Mouse (Mus musculus): ENCODE measurements around the gene Tcirg1. TPM values are rescaled to one million over a fixed set of nuclear protein-coding genes. Genes with fewer than 3 reads are reported as not detected.

The Tcirg1 gene
- polyA plus RNA-seq, 1 experiment = not detected

DNA sequence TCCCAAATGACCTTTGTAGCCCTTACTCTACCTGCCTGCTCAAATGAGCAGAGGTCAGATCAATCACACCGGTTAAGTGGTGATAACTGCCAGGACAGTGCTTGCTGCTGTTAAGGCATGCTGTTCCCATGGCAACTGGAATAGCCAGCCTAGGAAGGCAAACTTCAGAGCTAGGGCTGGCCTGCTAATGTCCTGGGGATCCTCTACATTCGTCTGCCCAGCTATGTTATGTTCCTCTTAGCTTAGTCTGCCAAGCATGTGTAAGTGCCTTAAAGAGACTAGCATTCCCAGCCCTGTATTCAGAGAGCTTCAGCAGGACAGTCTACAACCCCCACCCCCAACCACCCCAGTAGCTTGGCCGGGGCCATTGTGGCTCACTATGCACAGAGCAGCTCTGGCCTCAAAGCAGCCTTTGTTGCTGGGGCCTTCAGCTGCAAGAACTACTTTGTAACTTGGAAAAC is 11.7 kb downstream of the Tcirg1 start:
- TF ChIP-seq POLR2A (IDR thresholded peaks at IDR 0.05; ENCODE audit: insufficient read depth, low read depth, low read length) (no peak), CTCF (IDR thresholded peaks at IDR 0.05; ENCODE audit: insufficient read depth, low read depth, low read length) (no peak)
- 20% methylated on average over 3 of the region's 3 CpGs for WGBS
- Histone ChIP-seq H3K4me3 (ENCODE audit: insufficient read depth, low read depth, low read length) (no peak overlapping the region), H3K4me1 (ENCODE audit: control insufficient read depth, insufficient read depth, low read length) (0 out of 2 replicates have a peak, but pooled peaks cover 3% of the 10 kb centered on the region), H3K27ac (ENCODE audit: insufficient read depth, low read depth, low read length) (0 out of 2 replicates have a peak overlapping the region, but pooled peaks have one; percentile 3)

DNA sequence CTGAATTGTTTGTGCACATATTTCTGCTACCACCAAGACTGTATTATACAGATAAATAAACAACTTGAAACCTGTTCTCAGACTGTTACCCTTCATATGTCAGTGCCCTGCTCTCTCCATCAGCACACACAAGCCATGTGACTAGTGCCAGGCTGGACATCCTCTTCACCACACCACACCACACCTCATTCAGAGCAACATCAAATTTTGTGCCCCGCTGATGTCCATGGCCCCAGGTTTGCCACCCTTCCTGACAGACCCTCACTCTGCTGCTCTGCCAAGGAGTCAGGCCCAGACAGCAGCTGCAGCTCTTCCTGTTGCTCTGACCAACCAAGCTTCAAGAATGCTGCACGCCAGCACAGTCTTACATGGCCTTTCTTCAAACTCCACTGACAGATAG is 12.6 kb downstream of the Tcirg1 start:
- no peak overlapping the region for H3K27ac ChIP-seq (ENCODE audit: insufficient read depth, low read depth, low read length)
- no peak for TF ChIP-seq POLR2A (IDR thresholded peaks at IDR 0.05; ENCODE audit: insufficient read depth, low read depth, low read length)
- TF ChIP-seq CTCF (IDR thresholded peaks at IDR 0.05; ENCODE audit: insufficient read depth, low read depth, low read length) = no peak
- H3K4me1 ChIP-seq (ENCODE audit: control insufficient read depth, insufficient read depth, low read length) = 0 out of 2 replicates have a peak, but pooled peaks cover 3% of the 10 kb centered on the region
- WGBS = 87% methylated on average over 2 of the region's 2 CpGs
- H3K4me3 ChIP-seq (ENCODE audit: insufficient read depth, low read depth, low read length) = no peak overlapping the region

DNA sequence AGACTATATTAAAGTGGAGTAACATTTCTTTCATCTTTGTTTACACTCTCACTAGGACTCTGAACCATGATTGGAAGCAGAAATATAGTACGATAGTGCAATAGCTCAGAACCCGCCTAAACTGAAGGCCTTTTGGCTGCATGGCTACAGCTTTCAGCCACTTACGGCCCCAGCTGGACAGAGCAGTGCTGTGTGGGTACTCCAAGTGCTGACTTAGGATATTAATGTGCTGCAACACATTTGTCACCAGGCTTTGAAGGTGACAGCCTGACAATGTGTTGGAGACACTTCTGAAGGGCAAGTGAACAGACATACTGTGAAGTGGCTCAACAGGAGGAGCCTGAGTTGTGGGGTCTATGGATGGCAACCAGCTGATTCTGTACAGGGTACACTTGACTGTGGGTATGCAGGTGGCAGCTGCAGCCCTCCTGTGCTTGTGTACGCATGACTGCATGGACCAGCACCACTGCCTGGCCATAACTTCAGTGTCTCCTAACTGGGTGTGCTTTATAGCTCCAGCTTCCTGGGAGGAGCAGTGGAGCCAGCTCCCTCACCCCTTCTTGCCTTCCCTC is 13.3 kb downstream of the Tcirg1 start:
- H3K4me1 ChIP-seq (ENCODE audit: control insufficient read depth, insufficient read depth, low read length) = 0 out of 2 replicates have a peak, but pooled peaks cover 3% of the 10 kb centered on the region
- 90% methylated on average over 4 of the region's 4 CpGs for WGBS
- no peak overlapping the region for H3K27ac ChIP-seq (ENCODE audit: insufficient read depth, low read depth, low read length)
- H3K4me3 ChIP-seq (ENCODE audit: insufficient read depth, low read depth, low read length) = no peak overlapping the region
- TF ChIP-seq CTCF (IDR thresholded peaks at IDR 0.05; ENCODE audit: insufficient read depth, low read depth, low read length) (no peak), POLR2A (IDR thresholded peaks at IDR 0.05; ENCODE audit: insufficient read depth, low read depth, low read length) (no peak)

DNA sequence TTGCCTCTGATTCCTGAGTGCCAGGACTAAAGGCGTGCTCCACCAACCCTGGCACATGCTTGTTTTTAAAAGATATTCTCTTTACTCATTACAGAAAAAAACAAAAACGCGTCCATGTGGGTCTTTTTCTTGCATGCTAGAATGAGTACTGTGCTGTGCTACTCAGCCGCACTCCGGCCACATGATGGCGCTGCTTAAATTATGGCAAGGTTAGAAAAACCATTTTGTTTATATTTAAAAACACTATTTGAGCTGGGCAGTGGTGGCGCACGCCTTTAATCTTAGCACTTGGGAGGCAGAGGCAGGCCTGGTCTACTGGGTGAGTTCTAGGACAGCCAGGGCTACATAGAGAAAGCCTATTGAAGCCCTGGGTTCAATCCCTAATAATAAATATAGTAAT is 16.8 kb downstream of the Tcirg1 start:
- H3K4me3 ChIP-seq (ENCODE audit: insufficient read depth, low read depth, low read length) = no peak overlapping the region
- H3K4me1 ChIP-seq (ENCODE audit: control insufficient read depth, insufficient read depth, low read length) = no peaks in the 10 kb centered on the region
- 74% methylated on average over 8 of the region's 8 CpGs for WGBS
- no peak overlapping the region for H3K27ac ChIP-seq (ENCODE audit: insufficient read depth, low read depth, low read length)
- TF ChIP-seq CTCF (IDR thresholded peaks at IDR 0.05; ENCODE audit: insufficient read depth, low read depth, low read length) (no peak), POLR2A (IDR thresholded peaks at IDR 0.05; ENCODE audit: insufficient read depth, low read depth, low read length) (no peak)

DNA sequence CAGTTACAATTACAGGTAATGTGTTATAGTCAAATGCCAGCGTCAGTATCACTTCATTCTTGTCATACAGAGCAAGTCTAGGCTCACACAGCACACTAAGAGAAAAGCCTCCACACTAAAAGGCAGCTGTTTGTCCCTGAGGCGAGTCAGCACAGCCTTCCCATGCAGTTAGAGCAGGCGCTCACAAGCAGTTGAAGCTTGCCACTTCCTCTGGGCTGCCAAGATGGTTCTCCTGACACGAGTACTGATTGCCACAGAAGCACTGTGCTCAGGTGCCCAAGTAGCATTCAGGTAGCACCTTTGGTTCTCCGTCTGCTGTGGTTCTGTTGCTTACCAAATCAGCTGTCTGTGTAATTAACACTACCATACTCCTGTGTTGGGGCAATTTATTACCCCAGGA is 17.8 kb downstream of the Tcirg1 start:
- Histone ChIP-seq H3K4me3 (ENCODE audit: insufficient read depth, low read depth, low read length) (no peak overlapping the region), H3K27ac (ENCODE audit: insufficient read depth, low read depth, low read length) (no peak overlapping the region), H3K4me1 (ENCODE audit: control insufficient read depth, insufficient read depth, low read length) (no peaks in the 10 kb centered on the region)
- WGBS = 94% methylated on average over 5 of the region's 5 CpGs
- TF ChIP-seq POLR2A (IDR thresholded peaks at IDR 0.05; ENCODE audit: insufficient read depth, low read depth, low read length) = no peak
- TF ChIP-seq CTCF (IDR thresholded peaks at IDR 0.05; ENCODE audit: insufficient read depth, low read depth, low read length) = no peak

DNA sequence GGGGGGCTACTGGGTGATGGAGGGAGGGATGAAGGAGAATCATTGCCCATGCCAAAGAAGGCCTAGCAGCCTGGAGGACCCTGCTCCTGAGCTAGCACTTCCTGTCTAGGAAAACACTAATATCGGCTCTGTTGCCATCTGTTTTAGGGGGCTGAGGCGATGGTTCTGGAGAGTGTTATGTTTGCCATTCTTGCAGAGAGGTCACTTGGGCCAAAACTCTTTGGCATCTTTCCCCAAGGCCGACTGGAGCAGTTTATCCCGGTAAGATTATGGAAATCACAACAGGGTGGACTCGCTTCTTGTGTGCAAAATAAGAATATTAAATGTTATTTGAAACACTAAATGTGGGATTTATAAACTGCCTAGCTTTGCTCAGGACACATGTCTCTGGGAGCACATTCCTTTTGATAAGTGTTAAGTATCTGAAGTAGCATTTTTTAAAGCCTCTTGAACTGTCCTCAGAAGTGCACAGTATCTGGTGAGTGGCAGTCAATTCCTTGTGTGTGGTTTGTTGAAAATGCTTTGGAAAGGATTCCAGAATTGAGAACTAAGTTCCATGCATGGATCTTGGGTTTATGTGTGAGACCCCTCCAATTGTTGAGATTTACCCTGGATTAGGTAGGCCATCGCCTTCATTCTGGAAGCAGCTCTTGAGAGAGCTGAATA is 22.5 kb downstream of the Tcirg1 start:
- TF ChIP-seq CTCF (IDR thresholded peaks at IDR 0.05; ENCODE audit: insufficient read depth, low read depth, low read length) (no peak), POLR2A (IDR thresholded peaks at IDR 0.05; ENCODE audit: insufficient read depth, low read depth, low read length) (no peak)
- WGBS = 45% methylated on average over 6 of the region's 6 CpGs
- Histone ChIP-seq H3K4me3 (ENCODE audit: insufficient read depth, low read depth, low read length) (no peak overlapping the region), H3K4me1 (ENCODE audit: control insufficient read depth, insufficient read depth, low read length) (no peaks in the 10 kb centered on the region; the same call in 1 of the 2 replicates), H3K27ac (ENCODE audit: insufficient read depth, low read depth, low read length) (no peak overlapping the region)

DNA sequence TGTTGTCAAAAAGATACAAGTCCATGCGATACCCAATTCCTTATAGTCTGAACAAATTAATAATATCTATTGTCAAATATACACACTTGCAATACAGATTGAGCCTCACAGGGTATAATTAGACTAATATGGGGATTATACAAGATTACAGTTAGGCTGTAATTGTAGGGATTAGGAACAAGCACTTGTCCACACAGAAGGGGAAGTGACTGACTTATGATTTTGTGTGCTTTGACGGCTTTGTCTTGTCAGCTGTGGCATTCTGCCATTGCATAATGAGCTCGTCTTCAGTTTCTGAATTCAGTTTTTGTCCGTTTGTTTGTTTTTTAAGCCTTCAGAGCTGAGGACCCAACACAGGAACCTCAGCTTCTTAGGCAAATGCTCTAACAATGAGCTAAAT is 24.7 kb downstream of the Tcirg1 start:
- Histone ChIP-seq H3K4me3 (ENCODE audit: insufficient read depth, low read depth, low read length) (no peak overlapping the region), H3K4me1 (ENCODE audit: control insufficient read depth, insufficient read depth, low read length) (no peaks in the 10 kb centered on the region; the same call in 1 of the 2 replicates), H3K27ac (ENCODE audit: insufficient read depth, low read depth, low read length) (no peak overlapping the region)
- TF ChIP-seq CTCF (IDR thresholded peaks at IDR 0.05; ENCODE audit: insufficient read depth, low read depth, low read length) (no peak), POLR2A (IDR thresholded peaks at IDR 0.05; ENCODE audit: insufficient read depth, low read depth, low read length) (no peak)
- WGBS = 38% methylated on average over 4 of the region's 4 CpGs

DNA sequence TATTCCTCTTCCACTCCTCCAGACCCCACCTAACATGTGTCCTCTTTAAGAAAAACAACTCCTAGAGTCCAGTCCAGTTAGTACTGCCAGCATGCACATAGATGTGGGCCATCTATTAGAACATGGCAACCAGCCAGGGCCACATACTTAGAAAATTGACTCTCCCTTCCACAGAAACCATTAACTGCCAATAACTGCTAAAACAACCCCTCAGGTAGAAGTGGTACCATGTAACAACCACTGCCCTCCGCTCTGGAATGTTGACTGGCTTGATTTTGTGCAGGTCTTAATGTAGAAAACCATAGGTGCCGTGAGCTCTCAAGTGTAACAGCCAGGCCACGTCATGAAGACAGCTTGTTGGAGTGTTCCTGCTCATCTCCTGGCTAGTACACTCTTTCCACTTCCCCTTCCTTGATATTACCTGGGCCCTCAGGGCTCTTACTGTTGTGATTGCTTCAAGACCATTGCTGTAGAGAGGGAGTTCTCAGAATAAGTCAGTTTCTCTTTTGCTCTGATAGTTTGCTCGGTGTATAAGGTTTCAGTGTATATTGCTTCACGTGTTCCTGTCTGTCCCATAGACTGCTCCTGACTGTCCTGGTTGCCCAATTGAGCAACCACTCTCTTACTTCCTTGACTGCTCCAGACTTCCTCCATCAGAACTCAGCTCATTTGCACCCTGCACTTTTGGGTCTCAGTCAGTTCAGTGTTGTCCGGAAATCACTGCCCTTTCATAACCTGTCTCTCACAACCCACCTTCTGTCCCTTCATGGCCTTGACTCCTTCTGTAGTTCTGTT is 26.7 kb downstream of the Tcirg1 start:
- Histone ChIP-seq H3K4me1 (ENCODE audit: control insufficient read depth, insufficient read depth, low read length) (peaks cover 3% of the 10 kb centered on the region), H3K4me3 (ENCODE audit: insufficient read depth, low read depth, low read length) (no peak overlapping the region), H3K27ac (ENCODE audit: insufficient read depth, low read depth, low read length) (no peak overlapping the region)
- WGBS = 96% methylated on average over 6 of the region's 6 CpGs
- TF ChIP-seq POLR2A (IDR thresholded peaks at IDR 0.05; ENCODE audit: insufficient read depth, low read depth, low read length) (no peak), CTCF (IDR thresholded peaks at IDR 0.05; ENCODE audit: insufficient read depth, low read depth, low read length) (no peak)

DNA sequence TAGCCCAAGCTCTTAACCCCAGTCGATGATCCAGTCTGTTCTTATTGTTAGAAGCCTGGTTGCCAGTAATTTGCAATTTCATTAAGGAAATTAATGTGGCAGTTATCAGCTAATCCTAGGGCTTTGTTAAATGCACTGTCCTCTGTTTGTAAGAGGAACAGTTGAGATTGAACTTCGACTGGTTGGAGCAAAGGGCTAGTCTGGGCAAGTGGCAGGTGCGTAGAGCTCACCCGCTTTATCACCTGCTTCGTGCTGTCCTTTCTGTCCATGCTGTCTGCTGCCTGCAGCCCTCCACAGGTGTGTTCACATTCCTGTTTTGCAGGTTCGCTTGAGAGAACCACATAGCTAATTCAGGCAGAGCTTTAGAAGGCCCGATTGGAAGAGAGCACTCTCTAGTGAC is 31.9 kb downstream of the Tcirg1 start:
- no peak for TF ChIP-seq POLR2A (IDR thresholded peaks at IDR 0.05; ENCODE audit: insufficient read depth, low read depth, low read length)
- TF ChIP-seq CTCF (IDR thresholded peaks at IDR 0.05; ENCODE audit: insufficient read depth, low read depth, low read length) = no peak
- H3K4me3 ChIP-seq (ENCODE audit: insufficient read depth, low read depth, low read length) = no peak overlapping the region
- H3K27ac ChIP-seq (ENCODE audit: insufficient read depth, low read depth, low read length) = no peak overlapping the region
- peaks cover 6% of the 10 kb centered on the region for H3K4me1 ChIP-seq (ENCODE audit: control insufficient read depth, insufficient read depth, low read length)
- WGBS = 78% methylated on average over 7 of the region's 7 CpGs
